Mouse (Mus musculus) cerebellum, postnatal 14 days (tissue): ENCODE measurements around the gene Ythdf2.
A peak's percentile ranks its signal among the peaks of the same experiment; 100 is the strongest.

Source experiments
- DNase-seq, 2 experiments: peaks; one replicate each; pipeline ENCODE4 v3.0.0; 2021; ENCODE audit warnings: mixed read lengths in 2 of 2

Gene Ythdf2

GRCm38 (mm10) chr4:132207280-132207679 is 4.8 kb downstream of the Ythdf2 start:
- DNase-seq: no peak

DNA sequence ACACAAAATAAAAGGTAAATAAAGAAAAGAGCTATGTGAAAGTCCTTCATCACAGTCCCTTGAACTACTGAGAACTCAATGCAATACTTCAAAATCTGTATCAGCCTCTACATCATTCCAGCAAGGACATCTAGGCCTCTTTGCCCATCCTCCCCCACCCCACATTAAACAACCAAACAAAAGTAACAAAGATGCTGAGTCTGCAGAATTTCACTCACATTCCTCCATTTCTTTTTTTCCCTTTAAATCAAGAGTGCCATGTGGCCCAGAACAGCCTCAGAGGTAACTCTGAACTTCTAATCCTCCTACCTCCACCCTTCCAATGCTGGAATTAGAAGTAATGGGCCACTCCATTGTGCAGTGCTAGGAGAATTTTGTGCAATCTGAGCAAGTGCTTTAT is 13.3 kb downstream of the Ythdf2 start:
- no peak for DNase-seq

DNA sequence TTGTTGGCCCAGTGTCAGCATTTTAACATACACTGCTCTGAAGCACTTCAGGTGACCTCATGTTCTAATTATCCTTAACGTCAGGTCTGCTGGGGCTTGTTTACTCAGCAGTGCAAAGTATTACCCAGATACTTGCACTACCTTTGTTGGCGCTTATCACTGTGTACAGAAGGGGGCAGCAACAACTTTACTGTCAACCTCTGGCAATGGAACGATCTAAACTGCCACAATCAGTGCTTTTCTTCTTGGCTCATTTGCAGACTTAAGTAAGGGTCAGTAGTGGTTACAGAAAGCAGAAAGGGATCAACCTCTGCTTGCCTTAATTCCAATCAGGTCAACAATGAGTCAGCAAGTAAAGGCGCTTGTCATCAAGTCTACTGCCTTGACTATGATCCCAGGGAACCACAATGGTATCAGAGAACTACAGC is 13.8 kb downstream of the Ythdf2 start:
- no peak for DNase-seq

GRCm38 (mm10) chr4:132194975-132195374 is 17.1 kb downstream of the Ythdf2 start:
- no peak for DNase-seq

DNA sequence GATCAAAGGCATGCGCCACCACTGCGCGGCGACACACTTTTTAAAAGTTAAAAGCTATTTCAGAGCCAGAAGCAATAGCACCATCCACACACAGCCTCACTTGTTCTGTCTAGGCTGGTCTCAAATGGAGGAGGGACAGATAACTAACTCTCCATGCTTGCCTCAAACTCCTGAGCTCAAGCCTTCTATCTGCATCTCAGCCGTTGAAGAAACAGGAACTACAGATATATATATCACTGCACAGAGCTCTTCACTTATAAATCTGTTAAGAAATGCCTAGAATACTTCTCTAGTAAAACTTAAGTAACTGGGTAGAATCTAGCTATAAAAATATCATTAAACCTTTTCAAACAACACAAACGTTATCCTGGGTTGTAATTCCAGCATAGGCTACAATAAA is 17.7 kb downstream of the Ythdf2 start:
- no peak for DNase-seq

GRCm38 (mm10) chr4:132187826-132188401 is 24.2 kb downstream of the Ythdf2 start:
- DNase-seq: no peak

DNA sequence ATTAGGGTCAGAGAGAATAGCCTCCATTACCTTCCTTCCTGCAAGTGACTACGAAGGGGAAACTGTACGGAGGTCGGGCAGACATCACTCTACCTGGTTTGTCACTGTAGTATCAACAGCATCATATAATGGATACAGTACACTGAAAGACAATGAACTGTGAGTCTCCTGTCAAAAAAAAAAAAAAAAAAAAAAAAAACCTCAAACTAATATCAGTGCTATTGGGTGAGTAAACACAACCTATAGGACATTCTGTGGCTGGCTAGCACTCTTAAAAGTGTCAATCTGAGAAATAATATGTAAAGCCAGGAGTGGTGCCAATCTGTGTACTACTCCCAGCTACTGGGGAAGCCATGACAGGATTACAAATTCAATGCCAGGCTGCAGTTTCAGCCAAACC is 28.9 kb downstream of the Ythdf2 start:
- no peak for DNase-seq

DNA sequence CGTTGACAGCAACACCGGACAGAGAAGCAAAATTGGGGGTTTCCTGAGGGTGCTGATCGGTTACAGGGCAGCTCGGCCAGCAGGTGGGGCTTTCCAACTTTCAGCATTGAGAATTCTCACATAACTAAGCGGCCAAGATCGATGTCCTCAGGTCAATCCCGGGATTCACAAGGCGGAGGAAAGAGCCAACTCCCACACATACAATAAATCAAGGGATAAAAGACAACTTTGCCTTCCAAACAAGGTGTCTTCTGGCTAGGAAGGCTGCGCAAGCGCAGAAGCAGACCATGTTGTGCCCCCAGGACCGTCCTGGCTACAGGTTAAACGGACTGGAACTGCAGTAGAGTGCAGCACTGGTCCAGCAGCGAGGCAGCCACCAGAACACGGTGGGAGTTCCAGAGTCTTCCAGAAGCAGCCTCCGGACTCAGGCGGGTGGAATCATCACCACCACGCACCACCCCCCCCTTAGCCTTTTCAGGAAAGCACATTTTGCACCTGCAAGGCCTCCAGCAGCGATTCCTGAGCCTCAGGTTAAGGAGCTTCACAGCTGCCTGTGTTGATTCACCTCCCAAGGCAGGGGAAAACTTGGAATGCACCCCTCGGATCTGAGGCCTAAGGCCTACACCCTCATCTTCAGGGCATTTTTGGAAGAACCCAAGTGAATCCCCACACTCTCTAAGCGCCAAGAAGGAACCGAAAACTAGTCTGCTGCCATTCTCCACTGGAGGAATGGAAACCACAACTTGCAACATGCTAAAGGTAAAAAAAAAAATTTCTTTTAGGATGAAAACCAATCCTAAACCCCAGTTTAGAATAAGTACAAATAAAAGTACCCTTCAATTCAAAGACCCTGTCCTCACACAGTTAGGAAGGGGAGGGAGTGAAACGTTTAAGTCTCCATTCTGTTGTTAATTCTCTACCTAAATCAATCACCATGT is 30.1 kb downstream of the Ythdf2 start:
- no peak for DNase-seq

- DNase-seq: peak; percentile 57 to 76
Observed at GRCm38 (mm10) chr4:132180710-132181109, 31.4 kb downstream of the Ythdf2 start.

DNA sequence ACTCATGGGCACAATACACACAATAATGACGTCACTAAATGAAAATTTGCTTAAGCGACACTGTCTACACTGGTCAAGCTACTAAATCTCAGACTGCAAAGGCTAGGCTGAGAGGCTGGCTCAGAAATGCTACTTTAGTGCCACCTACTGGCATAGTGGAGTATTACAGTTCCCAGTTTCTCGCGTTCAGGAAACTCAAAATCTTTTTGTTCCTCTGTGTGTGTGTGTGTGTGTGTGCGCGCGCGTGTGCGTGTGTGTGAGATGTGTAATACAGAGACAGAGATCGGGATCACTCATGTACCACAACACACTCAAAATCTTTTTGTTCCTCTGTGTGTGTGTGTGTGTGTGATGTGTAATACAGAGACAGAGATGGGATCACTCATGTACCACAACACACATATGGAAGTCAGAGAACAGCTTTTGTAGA is 33.5 kb downstream of the Ythdf2 start:
- peak; percentile 83 to 85 for DNase-seq

DNA sequence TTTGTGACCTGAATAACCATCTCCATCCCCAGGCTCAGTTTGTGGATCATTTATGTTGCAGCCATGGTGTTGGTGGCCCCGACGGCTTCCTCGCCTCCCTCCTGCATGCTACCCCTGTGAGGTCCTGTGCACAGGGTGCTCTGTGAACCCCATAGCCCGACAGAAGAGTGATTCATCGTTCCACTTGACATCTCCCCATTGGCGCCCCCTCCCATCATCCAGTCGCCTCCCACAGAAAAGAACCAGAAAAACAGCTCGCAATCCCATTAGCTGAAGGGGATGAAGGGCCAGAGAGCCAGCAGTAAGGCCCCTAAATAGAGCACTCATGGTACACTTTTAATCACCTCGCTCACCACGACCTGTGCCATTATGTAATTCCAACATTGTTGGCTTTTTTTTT is 35.6 kb downstream of the Ythdf2 start:
- DNase-seq: no peak

GRCm38 (mm10) chr4:132170891-132171290 is 41.2 kb downstream of the Ythdf2 start:
- DNase-seq: no peak

DNA sequence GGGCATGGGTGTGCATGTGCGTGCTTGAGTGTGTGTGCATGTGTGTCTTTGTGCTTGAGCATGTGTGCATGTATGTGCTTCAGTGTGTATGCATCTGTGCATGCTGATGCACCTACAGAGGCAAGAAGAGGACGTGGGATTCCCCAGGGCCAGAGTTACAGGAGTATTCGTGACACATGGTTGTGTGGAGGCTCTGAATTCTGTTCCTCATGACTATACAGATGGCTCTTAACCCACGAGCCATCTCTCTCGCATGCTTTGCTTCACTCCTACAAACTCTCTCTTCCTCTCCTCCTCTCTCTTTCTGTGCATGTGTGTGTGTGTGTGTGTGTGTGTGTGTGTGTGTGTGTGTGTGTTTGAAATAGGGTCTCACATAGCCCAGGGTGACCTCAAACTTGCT is 42.3 kb downstream of the Ythdf2 start:
- no peak for DNase-seq

- no peak for DNase-seq
Observed at GRCm38 (mm10) chr4:132169271-132169670, 42.8 kb downstream of the Ythdf2 start.

DNA sequence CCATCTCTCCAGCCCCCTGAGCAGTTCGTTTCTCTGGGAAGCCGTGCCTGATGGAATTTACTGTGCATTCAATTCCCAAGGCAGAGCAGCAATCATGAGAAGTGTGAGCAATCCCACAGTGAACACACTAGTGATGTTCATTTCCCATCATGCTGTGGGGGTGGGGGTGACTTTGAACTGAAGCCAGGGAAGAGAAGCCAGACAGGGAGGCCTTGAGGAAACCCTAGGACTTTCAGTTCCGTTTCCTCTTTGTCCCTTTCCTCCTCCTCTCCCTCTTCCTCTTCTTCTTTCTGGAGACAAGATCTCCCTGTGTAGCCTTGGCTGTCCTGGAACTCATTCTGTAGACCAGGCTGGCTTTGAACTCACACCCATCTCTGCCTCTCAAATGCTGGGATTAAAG is 44.7 kb downstream of the Ythdf2 start:
- no peak for DNase-seq

DNA sequence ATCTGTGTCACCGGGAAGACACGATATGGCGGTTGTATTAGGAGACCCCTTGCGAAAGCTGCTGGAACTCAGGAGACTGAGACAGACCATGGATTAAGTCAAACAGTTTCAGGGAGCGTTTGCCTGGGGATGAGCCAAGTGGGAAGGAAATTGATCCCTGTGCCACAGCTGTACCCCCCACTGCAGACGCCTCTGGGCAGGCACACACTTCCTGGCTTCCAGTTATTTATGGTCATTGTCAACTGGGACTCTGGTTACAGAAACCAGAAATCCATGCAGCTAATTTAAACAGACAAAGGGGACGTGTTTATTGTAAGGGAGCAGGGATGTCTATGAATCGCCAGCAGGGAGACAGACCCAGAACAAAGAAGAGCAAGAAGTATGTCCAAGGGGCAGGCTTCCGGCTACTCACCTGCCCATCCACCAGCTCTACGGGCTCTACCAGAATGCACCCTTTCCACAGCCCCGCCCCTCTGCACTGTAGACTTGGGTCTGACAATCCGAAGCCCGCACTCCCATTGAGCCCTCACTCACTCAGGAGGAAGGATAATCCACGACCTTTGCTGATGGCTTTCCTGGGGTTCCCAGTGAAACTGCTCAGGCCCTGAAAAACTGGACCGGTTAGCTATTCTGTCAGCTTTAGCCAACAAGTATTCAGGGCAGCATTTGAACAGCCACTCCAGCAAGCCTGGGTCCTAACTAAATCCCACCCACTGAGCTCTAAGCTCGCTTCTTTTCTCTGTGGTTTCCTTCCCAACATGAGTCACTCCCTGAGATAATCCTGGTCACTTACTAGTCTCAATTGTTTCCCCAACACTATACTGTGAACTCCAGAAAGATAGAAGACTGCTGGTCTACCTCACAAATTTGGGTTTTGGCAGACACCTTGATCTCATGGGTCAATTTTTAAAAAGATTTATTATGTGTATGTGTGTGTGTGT is 45.5 kb downstream of the Ythdf2 start:
- no peak for DNase-seq

DNA sequence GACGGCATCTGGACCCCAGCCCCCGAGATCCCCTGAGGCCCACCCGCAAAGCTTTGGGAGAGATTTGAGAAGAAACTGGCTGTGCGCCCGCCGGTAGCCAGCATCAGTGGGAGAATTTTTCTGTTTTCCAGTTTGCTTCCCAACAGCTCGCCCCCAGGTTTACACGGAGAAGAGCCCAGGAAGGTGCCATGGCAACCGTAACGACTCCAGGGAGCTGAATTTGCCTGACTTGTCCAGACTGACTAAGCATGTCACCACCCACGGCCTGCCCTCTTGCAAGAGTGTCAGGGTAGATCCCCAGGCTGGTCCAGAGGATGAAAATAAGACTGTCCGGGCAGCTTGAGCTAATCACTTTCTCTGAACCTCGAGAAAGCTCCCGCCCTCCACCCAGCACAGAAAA is 46.4 kb downstream of the Ythdf2 start:
- no peak for DNase-seq

DNA sequence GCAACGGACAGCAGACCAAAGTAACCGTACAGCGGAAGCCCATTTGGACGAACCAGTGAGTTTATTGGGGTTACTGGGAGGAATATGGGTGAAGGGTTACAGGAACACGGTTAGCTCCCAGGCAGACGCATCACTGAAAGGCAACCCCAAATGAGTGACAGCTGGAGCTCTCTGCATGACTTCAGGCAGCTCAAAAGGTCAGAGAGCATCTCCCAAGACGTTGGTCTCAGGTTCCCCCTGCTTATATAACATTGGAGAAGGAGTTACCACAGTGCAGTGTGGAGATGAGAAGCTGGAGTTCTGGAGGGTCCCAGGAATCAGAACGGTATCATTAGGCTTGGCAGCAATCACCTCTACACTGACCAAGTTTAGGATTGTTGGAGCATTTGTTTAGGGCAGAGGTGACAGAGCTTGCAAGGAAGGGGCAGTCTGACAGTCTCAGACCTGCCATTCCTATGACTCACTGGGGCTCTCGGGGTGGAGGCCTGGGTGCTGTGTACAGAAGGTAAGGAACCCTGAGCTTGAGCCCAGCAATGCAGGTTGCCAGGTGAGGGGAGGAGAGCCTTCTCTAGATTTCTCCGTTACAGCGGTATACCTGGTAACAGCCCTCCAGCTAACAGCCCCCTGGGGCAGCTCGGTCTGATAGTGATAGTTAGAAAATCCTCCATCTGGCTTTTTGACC is 55.0 kb downstream of the Ythdf2 start:
- DNase-seq: no peak

GRCm38 (mm10) chr4:132154877-132155670 is 57.0 kb downstream of the Ythdf2 start:
- no peak for DNase-seq

GRCm38 (mm10) chr4:132151673-132152072 is 60.4 kb downstream of the Ythdf2 start:
- DNase-seq: no peak

- DNase-seq: no peak
Observed at GRCm38 (mm10) chr4:132146201-132146600, 65.9 kb downstream of the Ythdf2 start.

DNA sequence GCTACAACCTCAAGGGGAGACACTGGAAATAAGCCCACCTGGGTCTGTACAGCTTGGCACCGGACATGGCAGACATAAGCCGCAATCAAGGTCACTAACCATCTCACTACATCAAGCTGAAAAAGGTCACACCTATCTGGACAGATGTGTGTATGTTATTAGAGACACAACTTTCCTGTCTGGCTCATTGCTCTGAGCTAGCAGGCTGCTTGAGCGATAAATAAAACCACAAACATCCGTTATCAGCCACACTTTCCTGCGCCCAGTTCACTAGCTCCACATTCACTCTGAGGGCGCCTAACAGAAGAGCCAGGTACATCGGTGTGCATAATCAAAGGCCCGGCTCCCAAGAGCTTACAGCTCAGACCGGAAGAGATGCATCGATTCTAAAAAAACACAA is 67.0 kb downstream of the Ythdf2 start:
- no peak for DNase-seq
